ENCODE assay signal across 18 mouse cellular contexts in genomic region chr2:108110140-108110539, GRCm38 (mm10).
A peak's percentile ranks its signal among the peaks of the same experiment; 100 is the strongest.
DNase-seq lines count a peak whose midpoint lies in the region; ATAC-seq and TF ChIP-seq lines count a peak whose summit lies in the region.
"Had no signal": no experiment of that assay in that cellular context is flagged by ENCODE, and none has a peak within 500 bp of the region (broad histone marks: within the 10 kb centered on the region; RNA-seq: fewer than 3 reads in every experiment).

No protein-coding gene starts in this region.

- no peak for ATAC-seq in kidney, postnatal 0 days (replicated peaks; ENCODE audit: low FRiP score, low read depth)
- no peak for ATAC-seq in kidney, embryonic 15.5 days (replicated peaks; ENCODE audit: low FRiP score)
- ATAC-seq in monocyte, adult 5-6 weeks (replicated peaks; ENCODE audit: insufficient number of reproducible peaks, low FRiP score, low TSS enrichment, poor library complexity, severe bottlenecking) = no peak
- ATAC-seq: midbrain, embryonic 15.5 days had no signal

- H3K27ac ChIP-seq in kidney, postnatal 0 days = no peak overlapping the region
- no peak overlapping the region for H3K27ac ChIP-seq in kidney, embryonic 15.5 days
- H3K27ac ChIP-seq: hindbrain, embryonic 12.5 days; liver, embryonic 13.5 days; midbrain, embryonic 15.5 days; neural tube, embryonic 13.5 days had no signal

- TF ChIP-seq CTCF in kidney, postnatal 0 days (IDR thresholded peaks at IDR 0.05; ENCODE audit: low read depth) = peak; percentile 43
- no peak for TF ChIP-seq CTCF in brain, embryonic 14.5 days (IDR thresholded peaks at IDR 0.05; ENCODE audit: borderline replicate concordance, extremely low read depth, insufficient read depth, insufficient read length)

- no peak overlapping the region for H3K9ac ChIP-seq in kidney, postnatal 0 days (ENCODE audit: low read depth, low read length)
- H3K9ac ChIP-seq in kidney, embryonic 15.5 days = no peak overlapping the region
- H3K9ac ChIP-seq: heart, embryonic 12.5 days; hindbrain, embryonic 12.5 days; liver, embryonic 13.5 days; midbrain, embryonic 15.5 days; neural tube, embryonic 13.5 days had no signal

- no peak overlapping the region for H3K4me3 ChIP-seq in kidney, postnatal 0 days (replicated peaks; ENCODE audit: low read depth, low read length)
- no peak overlapping the region for H3K4me3 ChIP-seq in kidney, embryonic 15.5 days (replicated peaks)
- H3K4me3 ChIP-seq: heart, embryonic 12.5 days; hindbrain, embryonic 12.5 days; liver, embryonic 13.5 days; midbrain, embryonic 15.5 days; neural tube, embryonic 13.5 days had no signal

- DNase-seq in embryo, embryonic 11 days = peak; percentile 12
- no peak for DNase-seq in embryo, embryonic 9.5 days (ENCODE audit: extremely low spot score)
- DNase-seq in kidney, postnatal 0 days (ENCODE audit: low spot score) = peak; percentile 17
- peak; percentile 15 for DNase-seq in 416B (ENCODE audit: low read depth)
- DNase-seq in brain, embryonic 14.5 days (ENCODE audit: low read depth) = peak; percentile 38
- no peak for DNase-seq in thymus, postnatal 0 days (ENCODE audit: low spot score)
- DNase-seq: cerebellum, adult 2 months; gastrocnemius, postnatal 25 days; kidney, adult 18-20 months; liver, embryonic 13.5 days; lung, postnatal 4 days; right cerebral cortex, adult 18-20 months had no signal

- H3K9me3 ChIP-seq in kidney, postnatal 0 days (replicated peaks; ENCODE audit: low read length) = no peaks in the 10 kb centered on the region
- no peaks in the 10 kb centered on the region for H3K9me3 ChIP-seq in kidney, embryonic 15.5 days (replicated peaks)
- H3K9me3 ChIP-seq: heart, embryonic 12.5 days; hindbrain, embryonic 12.5 days; liver, embryonic 13.5 days; midbrain, embryonic 15.5 days; neural tube, embryonic 13.5 days had no signal

- no peaks in the 10 kb centered on the region for H3K27me3 ChIP-seq in kidney, postnatal 0 days (ENCODE audit: insufficient read depth, low read length)
- no peaks in the 10 kb centered on the region for H3K27me3 ChIP-seq in kidney, embryonic 15.5 days
- H3K27me3 ChIP-seq: heart, embryonic 12.5 days; hindbrain, embryonic 12.5 days; liver, embryonic 13.5 days; midbrain, embryonic 15.5 days; neural tube, embryonic 13.5 days had no signal

- no peaks in the 10 kb centered on the region for H3K4me1 ChIP-seq in kidney, postnatal 0 days (replicated peaks; ENCODE audit: insufficient read depth, low read length)
- H3K4me1 ChIP-seq in kidney, embryonic 15.5 days = no peaks in the 10 kb centered on the region
- H3K4me1 ChIP-seq: heart, embryonic 12.5 days; hindbrain, embryonic 12.5 days; liver, embryonic 13.5 days; midbrain, embryonic 15.5 days; neural tube, embryonic 13.5 days had no signal

- TF ChIP-seq POLR2A in brain, embryonic 14.5 days (IDR thresholded peaks at IDR 0.05; ENCODE audit: borderline replicate concordance, extremely low read depth, insufficient read depth, insufficient read length, poor library complexity, severe bottlenecking) = no peak

- no peaks in the 10 kb centered on the region for H3K36me3 ChIP-seq in kidney, postnatal 0 days (ENCODE audit: insufficient read depth, low read length)
- H3K36me3 ChIP-seq in kidney, embryonic 15.5 days = no peaks in the 10 kb centered on the region
- H3K36me3 ChIP-seq: heart, embryonic 12.5 days; hindbrain, embryonic 12.5 days; liver, embryonic 13.5 days; midbrain, embryonic 15.5 days; neural tube, embryonic 13.5 days had no signal

- no peak overlapping the region for H3K4me2 ChIP-seq in kidney, postnatal 0 days (ENCODE audit: low read length)
- no peak overlapping the region for H3K4me2 ChIP-seq in kidney, embryonic 15.5 days
- H3K4me2 ChIP-seq: heart, embryonic 12.5 days; hindbrain, embryonic 12.5 days; liver, embryonic 13.5 days; midbrain, embryonic 15.5 days; neural tube, embryonic 13.5 days had no signal

Comparison
In these comparisons a context has a peak if more than half of its experiments do, and no peak if none do; other contexts are left out.
1. DNase-seq: peak in embryo, embryonic 11 days (single experiment), kidney, postnatal 0 days (single experiment), 416B (single experiment) and brain, embryonic 14.5 days (single experiment); none in embryo, embryonic 9.5 days (single experiment) and thymus, postnatal 0 days (single experiment).